Mouse (Mus musculus) liver, postnatal 0 days (tissue): ENCODE results near the gene Sptssa.

Experiments used
- CTCF ChIP-seq: sonication (generic); IDR thresholded peaks from 2 replicates; pipeline ENCODE4 v1.5.1; 2016; ENCODE audit warnings: antibody characterized with exemption, low read depth
- EP300 ChIP-seq: IDR thresholded peaks from 2 replicates; pipeline ENCODE4 v1.6.1; 2016; ENCODE audit warnings: antibody characterized with exemption, low read depth, mild to moderate bottlenecking

GRCm38 (mm10) chr12:54637033-54637432 lies 19.3 kb downstream of the Sptssa start:
- TF ChIP-seq CTCF, result no peak
- TF ChIP-seq EP300, result no peak
